Mouse (Mus musculus) cortical plate, adult 2 months (tissue): ENCODE data around the gene Dmbt1. TPM values are rescaled to one million over a fixed set of nuclear protein-coding genes. Genes with fewer than 3 reads are reported as not detected.
"Not testable (repeated sequence)": the region's sequence is repeated elsewhere in the genome, so short reads cannot be mapped to it uniquely, and the experiment has no call there.

Source experiments
- H3K27ac ChIP-seq: fragments of 200-500 bp; 2 replicates; pipeline ENCODE4 v1.5.1; 2012; ENCODE audit warnings: low read length, control low read depth, inconsistent platforms; ENCODE audit not compliant: insufficient read depth
- H3K4me1 ChIP-seq: fragments of 200-500 bp; 2 replicates; pipeline ENCODE4 v1.6.1; 2011; ENCODE audit warnings: low read length; ENCODE audit not compliant: control insufficient read depth, insufficient read depth
- H3K4me3 ChIP-seq: fragments of 200-500 bp; 2 replicates; pipeline ENCODE4 v1.5.1; 2011; ENCODE audit warnings: mild to moderate bottlenecking, low read length, control low read depth; ENCODE audit not compliant: insufficient read depth
- CTCF ChIP-seq: fragments of 200-500 bp; IDR thresholded peaks from 2 replicates; pipeline ENCODE4 v1.5.1; 2011; ENCODE audit warnings: mild to moderate bottlenecking, control low read depth, low read length; ENCODE audit not compliant: insufficient read depth; ENCODE audit errors: extremely low read depth
- POLR2A ChIP-seq: fragments of 200-500 bp; IDR thresholded peaks from 2 replicates; pipeline ENCODE4 v1.6.1; 2011; ENCODE audit warnings: mild to moderate bottlenecking, low read length, control low read depth; ENCODE audit not compliant: insufficient read depth; ENCODE audit errors: extremely low read depth
- polyA plus RNA-seq: library from polyadenylated mRNA; depleted of rRNA; stranded (reverse); fragments of >200 nt; gene quantifications from 2 replicates; pipeline ENCODE4 v1.2.3, GENCODE M21; 2012

The Dmbt1 gene
- polyA plus RNA-seq, 1 experiment: 0.02 TPM

GRCm38 (mm10) chr7:131001976-131002726 lies 29.7 kb upstream of the Dmbt1 start:
- TF ChIP-seq CTCF (no peak), POLR2A (no peak)
- H3K4me1 ChIP-seq: no peaks in the 10 kb centered on the region
- H3K4me3 ChIP-seq: no peak overlapping the region
- H3K27ac ChIP-seq: no peak overlapping the region

- Histone ChIP-seq H3K27ac (no peak overlapping the region), H3K4me3 (no peak overlapping the region), H3K4me1 (no peaks in the 10 kb centered on the region)
- no peak for TF ChIP-seq CTCF
- TF ChIP-seq POLR2A: no peak
Measured at GRCm38 (mm10) chr7:131004071-131004470, 27.8 kb upstream of the Dmbt1 start.

GRCm38 (mm10) chr7:131007221-131007620 lies 24.6 kb upstream of the Dmbt1 start:
- Histone ChIP-seq H3K4me1 (no peaks in the 10 kb centered on the region), H3K4me3 (no peak overlapping the region), H3K27ac (no peak overlapping the region)
- TF ChIP-seq CTCF: no peak

DNA sequence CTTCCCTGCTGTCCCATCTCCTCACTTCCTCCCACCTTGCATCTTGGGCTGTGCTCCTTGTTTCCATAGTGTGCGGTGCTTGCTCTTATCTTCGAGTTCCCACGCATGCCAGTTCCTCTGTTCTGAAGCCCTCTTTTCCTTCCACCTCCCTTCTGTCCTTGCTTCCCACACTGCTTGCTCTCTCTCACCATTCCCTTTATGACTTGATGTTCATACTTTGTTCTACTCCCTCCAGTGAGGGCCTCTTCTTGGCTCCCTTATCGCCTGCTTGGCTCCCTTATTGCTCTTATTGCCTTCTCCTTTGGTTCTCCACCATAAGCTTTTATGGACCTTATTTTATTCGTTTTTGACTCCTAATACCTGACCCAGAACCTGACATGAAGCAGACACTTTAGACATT lies 22.7 kb upstream of the Dmbt1 start:
- Histone ChIP-seq H3K4me1 (no peaks in the 10 kb centered on the region), H3K4me3 (no peak overlapping the region), H3K27ac (no peak overlapping the region)
- TF ChIP-seq POLR2A (no peak), CTCF (no peak)

- TF ChIP-seq POLR2A (no peak), CTCF (no peak)
- H3K4me3 ChIP-seq: no peak overlapping the region
- no peaks in the 10 kb centered on the region for H3K4me1 ChIP-seq
- H3K27ac ChIP-seq: no peak overlapping the region
Measured at GRCm38 (mm10) chr7:131011901-131012300, 20.0 kb upstream of the Dmbt1 start.

GRCm38 (mm10) chr7:131019181-131019580 lies 12.7 kb upstream of the Dmbt1 start:
- no peak for TF ChIP-seq CTCF
- no peak for TF ChIP-seq POLR2A
- Histone ChIP-seq H3K4me3 (no peak overlapping the region), H3K27ac (no peak overlapping the region), H3K4me1 (no peaks in the 10 kb centered on the region)

DNA sequence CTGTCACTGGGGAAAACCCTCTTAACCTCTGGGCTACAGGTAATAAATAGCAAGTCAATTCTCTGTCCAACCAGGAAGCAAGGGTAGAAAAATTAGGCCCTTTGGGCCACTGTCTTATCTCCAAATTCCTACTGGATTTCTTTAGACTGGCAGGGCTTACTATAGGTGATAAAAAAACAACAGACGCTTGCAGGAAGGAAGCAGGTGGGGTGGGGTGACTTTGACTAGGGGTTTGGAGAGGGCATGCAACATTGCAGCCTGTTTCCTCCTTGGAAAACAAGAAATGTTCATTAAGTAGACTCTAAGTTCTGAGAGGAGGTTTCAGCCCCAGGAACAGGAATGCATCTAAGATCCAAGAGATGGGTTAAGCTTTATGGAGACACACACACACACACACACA lies 7.0 kb upstream of the Dmbt1 start:
- Histone ChIP-seq H3K27ac (no peak overlapping the region), H3K4me3 (no peak overlapping the region), H3K4me1 (no peaks in the 10 kb centered on the region)
- TF ChIP-seq CTCF: no peak
- TF ChIP-seq POLR2A: no peak

DNA sequence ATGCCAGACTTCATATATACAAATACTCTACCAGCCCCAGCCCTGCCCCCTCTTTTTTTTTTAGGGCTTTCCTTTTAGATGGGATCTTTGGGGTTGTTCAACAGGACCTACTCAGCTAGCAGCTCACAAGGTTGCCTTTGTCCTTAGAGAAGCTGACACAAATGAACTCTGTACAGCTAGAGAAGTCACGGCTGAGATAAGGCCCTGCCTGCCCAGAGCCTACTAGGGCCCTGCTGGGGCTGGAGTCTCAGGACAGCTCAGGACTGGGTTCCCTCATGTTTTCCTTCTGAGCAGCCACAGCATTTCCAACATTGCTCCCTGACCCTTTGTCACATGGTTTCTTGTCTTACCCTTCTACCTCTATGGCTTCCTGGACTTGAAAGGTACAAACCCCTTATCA lies 4.3 kb upstream of the Dmbt1 start:
- Histone ChIP-seq H3K4me3 (no peak overlapping the region), H3K27ac (no peak overlapping the region), H3K4me1 (no peaks in the 10 kb centered on the region)
- TF ChIP-seq CTCF: no peak
- no peak for TF ChIP-seq POLR2A

DNA sequence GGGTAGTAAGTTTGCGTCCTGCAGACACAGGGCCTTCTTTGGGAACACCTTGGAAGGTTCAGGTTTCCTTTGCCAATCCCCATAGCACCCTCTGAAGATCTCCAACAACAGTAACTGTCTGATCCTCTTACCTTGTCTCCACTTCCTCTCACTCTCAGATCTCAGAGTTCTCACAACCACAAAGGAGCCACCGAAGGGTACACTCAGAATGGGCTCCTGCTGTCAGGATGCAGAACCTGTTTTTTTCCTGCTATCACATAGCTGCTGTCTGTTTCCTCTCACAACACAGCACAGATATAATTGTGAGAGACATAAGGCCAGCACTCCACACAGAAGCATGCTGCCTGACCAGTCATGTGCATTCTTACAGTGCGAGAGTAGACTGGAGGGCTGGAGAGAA lies 4.5 kb downstream of the Dmbt1 start:
- TF ChIP-seq CTCF (no peak), POLR2A (no peak)

DNA sequence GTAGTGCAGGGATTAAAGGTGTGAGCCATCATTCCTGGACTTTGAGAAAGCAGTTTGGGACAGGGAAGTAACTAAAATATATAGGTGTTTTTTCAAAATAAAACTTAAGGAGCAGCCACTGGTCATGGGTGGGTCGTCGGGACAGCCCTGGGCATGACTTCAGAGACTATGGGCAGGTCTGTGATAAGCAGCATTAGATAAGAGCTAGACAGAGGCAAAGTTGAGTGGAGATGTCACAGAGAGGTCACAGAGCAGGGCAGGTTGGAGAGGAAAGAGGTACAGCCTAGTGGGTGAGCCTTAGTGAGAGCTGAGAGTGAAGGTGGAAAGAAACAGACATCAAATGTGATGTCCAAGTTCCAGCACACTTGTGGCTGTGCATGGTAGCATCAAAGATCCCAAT lies 5.2 kb downstream of the Dmbt1 start:
- TF ChIP-seq POLR2A: no peak
- TF ChIP-seq CTCF: no peak
- Histone ChIP-seq H3K4me3 (no peak overlapping the region), H3K27ac (no peak overlapping the region), H3K4me1 (no peaks in the 10 kb centered on the region; the same call in 1 of the 2 replicates)

More for the DNA sequence above, 4.5 kb downstream of the Dmbt1 start:
- Histone ChIP-seq H3K27ac (no peak overlapping the region), H3K4me1 (no peaks in the 10 kb centered on the region; the same call in 1 of the 2 replicates), H3K4me3 (no peak overlapping the region)

DNA sequence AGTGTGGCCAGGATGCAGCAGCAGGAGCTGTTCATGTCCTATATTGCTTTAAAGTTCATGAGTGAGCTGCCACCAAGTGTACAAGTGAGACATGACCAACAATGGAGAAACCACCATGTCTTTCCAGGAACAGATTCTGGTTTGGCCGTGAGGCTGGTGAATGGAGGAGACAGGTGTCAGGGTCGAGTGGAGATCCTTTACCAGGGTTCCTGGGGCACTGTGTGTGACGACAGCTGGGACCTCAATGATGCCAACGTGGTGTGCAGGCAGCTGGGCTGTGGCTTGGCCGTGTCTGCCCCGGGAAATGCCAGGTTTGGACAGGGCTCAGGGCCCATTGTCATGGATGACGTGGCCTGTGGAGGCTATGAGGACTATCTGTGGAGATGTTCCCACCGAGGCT lies 8.9 kb downstream of the Dmbt1 start:
- not testable (repeated sequence) for H3K4me1 ChIP-seq, H3K4me3 ChIP-seq, H3K27ac ChIP-seq
